Mouse (Mus musculus) midbrain, embryonic 11.5 days (tissue): ENCODE data around the gene Cemip. TPM values are rescaled to one million over a fixed set of nuclear protein-coding genes. Genes with fewer than 3 reads are reported as not detected.
A peak's percentile ranks its signal among the peaks of the same experiment; 100 is the strongest.

Experiments used
- ATAC-seq: fragments of 200-750 bp; cut with Nextera tagmentation; 2 replicates; pipeline ENCODE4 v1.8.0; 2017; ENCODE audit warnings: moderate TSS enrichment, moderate library complexity; ENCODE audit not compliant: low FRiP score
- DNase-seq: peaks from one replicate; pipeline ENCODE4 v3.0.0; 2015; ENCODE audit warnings: low spot score; ENCODE audit errors: missing footprints
- H3K27ac ChIP-seq: fragments of 300-500 bp; sonication (generic); 2 replicates; pipeline ENCODE4 v1.5.1; 2014; ENCODE audit warnings: low read depth, low read length
- H3K27me3 ChIP-seq: fragments of 300-500 bp; sonication (generic); 2 replicates; pipeline ENCODE4 v1.6.1; 2014; ENCODE audit warnings: mild to moderate bottlenecking, low read length, moderate library complexity, mixed read lengths; ENCODE audit not compliant: control insufficient read depth, insufficient read depth
- H3K36me3 ChIP-seq: fragments of 300-500 bp; sonication (generic); 2 replicates; pipeline ENCODE4 v1.6.1; 2014; ENCODE audit warnings: mild to moderate bottlenecking, low read length, moderate library complexity, mixed read lengths; ENCODE audit not compliant: control insufficient read depth, insufficient read depth
- H3K4me1 ChIP-seq: fragments of 300-500 bp; sonication (generic); 2 replicates; pipeline ENCODE4 v1.6.1; 2014; ENCODE audit warnings: low read length; ENCODE audit not compliant: control insufficient read depth, insufficient read depth
- H3K4me2 ChIP-seq: fragments of 300-500 bp; sonication (generic); 2 replicates; pipeline ENCODE4 v1.6.1; 2014; ENCODE audit warnings: mild to moderate bottlenecking, moderate library complexity
- H3K4me3 ChIP-seq: fragments of 300-500 bp; sonication (generic); 2 replicates; pipeline ENCODE4 v1.5.1; 2014; ENCODE audit warnings: low read depth, low read length
- H3K9ac ChIP-seq: fragments of 300-500 bp; sonication (generic); 2 replicates; pipeline ENCODE4 v1.6.1; 2014; ENCODE audit warnings: low read length
- H3K9me3 ChIP-seq: fragments of 300-500 bp; sonication (generic); 2 replicates; pipeline ENCODE4 v1.6.1; 2016; ENCODE audit warnings: low read length; ENCODE audit not compliant: control insufficient read depth
- WGBS: fragments of 180-500 bp; shearing (Covaris S2); extraction: QIAGEN DNeasy Blood & Tissue Kit; methylation state at CpG from one replicate; pipeline ENCODE4 v1.1.7; 2014; 5-methylcytosine and 5-hydroxymethylcytosine counted together
- polyA plus RNA-seq: library from polyadenylated mRNA; unstranded; fragments of >200 nt; fragmentation: Nextera tagmentation; extraction: Ambion mirVana; gene quantifications from 2 replicates; pipeline ENCODE4 v1.2.1, GENCODE M21; 2014

Cemip gene
- polyA plus RNA-seq, 1 experiment from 2014 or later = 0.63 TPM

DNA sequence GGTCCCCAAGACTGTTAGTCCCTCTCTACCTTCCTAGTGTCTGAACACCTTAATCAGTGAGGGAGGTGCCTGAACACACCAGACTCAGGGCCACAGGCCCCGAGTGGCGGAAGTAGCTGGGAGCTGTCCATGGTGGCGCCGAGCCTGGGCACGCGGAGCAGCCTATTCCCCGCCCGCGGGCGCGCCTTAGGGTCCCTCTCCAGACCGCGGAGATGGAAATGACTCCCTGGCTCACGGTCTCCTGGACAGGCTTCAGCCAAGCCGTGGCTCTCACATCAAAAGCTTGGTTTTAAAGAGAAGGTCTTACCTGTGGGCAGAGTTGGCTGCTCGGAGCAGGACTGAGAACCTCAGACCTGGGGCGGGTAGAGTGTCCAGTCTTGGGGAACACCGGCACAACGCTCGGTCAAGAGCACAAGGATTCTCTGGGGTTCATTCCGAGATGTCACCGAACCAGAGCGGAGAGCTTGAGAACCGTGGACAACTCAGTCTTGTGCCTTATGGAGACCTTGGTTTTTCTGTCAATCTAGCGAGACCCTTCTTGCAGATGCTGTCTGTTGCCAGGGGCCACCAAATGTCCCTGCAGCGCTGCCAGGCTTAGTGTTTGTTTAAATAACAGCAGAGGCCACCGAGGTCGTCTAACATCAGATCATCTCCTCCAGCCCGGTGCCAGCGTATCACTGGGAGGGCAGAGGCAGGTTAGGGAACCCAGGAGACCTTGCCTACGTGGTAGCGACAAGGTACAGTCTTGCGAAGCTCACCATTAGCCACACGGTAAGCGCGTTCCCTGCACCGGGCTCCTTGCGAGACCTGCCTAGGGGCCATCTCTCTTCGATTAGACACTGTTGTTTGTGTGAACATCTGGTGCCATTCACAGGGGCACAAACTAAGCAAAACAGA lies 1.0 kb downstream of the Cemip start:
- H3K27ac ChIP-seq = no peak overlapping the region
- H3K9me3 ChIP-seq = no peaks in the 10 kb centered on the region
- H3K27me3 ChIP-seq = peaks cover 17% of the 10 kb centered on the region
- peak overlapping the region; percentile 83 for H3K4me2 ChIP-seq
- DNase-seq = peak; percentile 94
- no peaks in the 10 kb centered on the region for H3K36me3 ChIP-seq
- no peak overlapping the region for H3K9ac ChIP-seq
- H3K4me1 ChIP-seq = peaks cover 8% of the 10 kb centered on the region
- no peak for ATAC-seq
- WGBS = 4% methylated on average over 39 of the region's 39 CpGs
- H3K4me3 ChIP-seq = peak overlapping the region; percentile 47; the same call in 1 of the 2 replicates

DNA sequence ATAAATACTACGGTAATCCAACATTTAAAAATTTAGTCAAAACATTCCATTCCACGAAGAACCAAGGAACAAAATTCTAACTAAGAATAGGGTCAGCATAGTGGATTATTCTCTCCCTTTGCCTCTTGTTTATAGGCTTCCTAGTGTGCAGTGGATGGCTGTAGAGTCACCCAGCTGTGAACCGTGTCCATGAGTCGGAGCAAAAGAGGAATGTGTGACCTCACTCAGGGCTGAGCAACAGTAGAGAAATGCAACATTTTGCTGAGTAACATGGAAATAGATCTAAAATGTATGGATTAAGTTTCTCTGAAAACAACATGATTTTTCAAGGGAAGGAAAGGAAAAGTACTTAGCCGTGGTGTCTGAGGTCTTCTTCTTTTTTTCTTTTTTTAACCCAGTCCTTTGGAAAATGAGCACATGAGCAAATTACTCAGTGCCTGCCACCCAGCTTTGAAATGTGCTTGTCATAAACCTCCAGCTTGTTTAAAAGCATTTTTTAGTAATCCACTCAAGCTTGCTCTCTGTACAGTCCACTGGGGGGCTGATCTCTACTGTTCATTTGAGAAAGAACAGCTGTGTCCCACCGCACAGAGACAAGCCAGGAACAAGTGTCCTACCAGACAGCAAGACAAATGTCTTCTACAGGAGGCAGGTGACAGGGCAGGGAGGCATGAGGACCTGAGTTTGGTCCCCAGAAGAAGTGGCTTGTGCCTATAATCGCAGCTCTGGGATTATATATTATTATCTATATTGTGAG lies 8.9 kb downstream of the Cemip start:
- H3K27me3 ChIP-seq = no peaks in the 10 kb centered on the region
- no peak overlapping the region for H3K9ac ChIP-seq
- H3K4me2 ChIP-seq = no peak overlapping the region
- DNase-seq (peak; percentile 56), ATAC-seq (no peak)
- H3K27ac ChIP-seq = no peak overlapping the region
- H3K36me3 ChIP-seq = no peaks in the 10 kb centered on the region
- no peak overlapping the region for H3K4me3 ChIP-seq
- WGBS = 74% methylated on average over 7 of the region's 7 CpGs
- H3K9me3 ChIP-seq = no peaks in the 10 kb centered on the region
- no peaks in the 10 kb centered on the region for H3K4me1 ChIP-seq

DNA sequence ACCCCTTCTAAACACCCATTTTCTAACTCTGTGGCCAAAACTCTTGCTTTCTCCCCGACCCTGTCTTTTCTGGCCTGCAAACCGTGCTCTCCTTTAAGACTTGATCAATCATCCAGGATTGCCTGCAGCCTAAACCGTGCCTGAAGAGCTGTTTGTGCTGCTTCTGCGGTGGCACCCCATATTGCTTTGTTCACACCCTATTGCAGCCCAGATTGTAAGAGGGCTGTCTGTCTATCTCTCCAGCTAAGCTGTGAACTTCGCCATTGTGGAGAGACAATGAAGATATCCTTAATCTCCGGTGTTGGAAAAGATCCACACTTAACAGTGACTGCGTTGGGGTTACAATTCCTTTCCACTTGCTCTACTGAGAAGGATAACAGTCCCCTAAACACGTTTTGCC lies 12.0 kb downstream of the Cemip start:
- ATAC-seq (no peak), DNase-seq (no peak)
- no peak overlapping the region for H3K27ac ChIP-seq
- no peaks in the 10 kb centered on the region for H3K9me3 ChIP-seq
- 65% methylated on average over 8 of the region's 8 CpGs for WGBS
- H3K27me3 ChIP-seq = no peaks in the 10 kb centered on the region
- no peaks in the 10 kb centered on the region for H3K4me1 ChIP-seq
- no peak overlapping the region for H3K4me2 ChIP-seq
- H3K4me3 ChIP-seq = no peak overlapping the region
- H3K36me3 ChIP-seq = no peaks in the 10 kb centered on the region
- no peak overlapping the region for H3K9ac ChIP-seq

DNA sequence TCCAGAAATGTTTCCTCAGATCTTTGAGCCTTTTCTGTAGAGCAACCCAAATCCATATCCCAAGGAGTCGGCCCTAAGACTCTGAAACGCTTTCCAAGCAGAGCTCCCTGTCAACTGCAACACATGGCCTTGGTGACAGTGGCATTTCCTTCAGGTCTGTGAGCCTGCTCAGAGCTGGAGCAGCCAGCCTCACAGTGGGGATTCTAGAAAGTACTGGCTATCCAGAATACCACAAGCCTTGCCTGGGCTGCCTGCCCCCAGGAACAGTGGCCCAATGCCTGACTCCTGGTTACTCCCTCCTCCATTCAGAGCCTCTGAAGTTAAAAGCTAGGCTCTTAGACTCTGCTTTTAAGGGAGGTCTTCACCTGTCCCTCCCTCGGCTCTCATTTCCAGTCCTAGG lies 12.4 kb downstream of the Cemip start:
- Histone ChIP-seq H3K36me3 (no peaks in the 10 kb centered on the region), H3K9ac (no peak overlapping the region), H3K4me3 (no peak overlapping the region), H3K27ac (no peak overlapping the region), H3K4me1 (no peaks in the 10 kb centered on the region), H3K27me3 (no peaks in the 10 kb centered on the region), H3K9me3 (no peaks in the 10 kb centered on the region), H3K4me2 (no peak overlapping the region)
- WGBS = 84% methylated on average over 3 of the region's 3 CpGs
- DNase-seq (no peak), ATAC-seq (no peak)

DNA sequence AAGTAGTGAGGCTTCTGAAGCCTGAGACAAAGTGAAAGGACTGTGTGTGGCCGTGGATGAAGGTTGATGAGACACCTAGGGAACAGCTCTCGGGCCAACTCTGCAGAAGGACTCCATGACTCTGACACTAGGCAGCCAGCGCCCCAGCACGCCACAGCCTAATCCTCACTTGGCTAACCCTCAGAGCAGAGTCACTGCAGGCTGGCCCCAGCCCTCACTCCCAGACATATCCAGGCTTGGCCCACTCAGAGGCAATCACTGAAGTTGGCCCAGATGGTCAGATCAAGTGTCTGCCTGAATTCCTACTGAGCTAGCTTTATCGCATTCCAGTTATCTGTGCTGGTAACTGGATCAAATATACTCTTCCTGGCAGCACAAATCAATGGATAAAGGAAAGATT lies 17.4 kb downstream of the Cemip start:
- WGBS = 77% methylated on average over 5 of the region's 5 CpGs
- no peaks in the 10 kb centered on the region for H3K4me1 ChIP-seq
- H3K36me3 ChIP-seq = no peaks in the 10 kb centered on the region
- no peak overlapping the region for H3K27ac ChIP-seq
- ATAC-seq (no peak), DNase-seq (no peak)
- H3K9ac ChIP-seq = no peak overlapping the region
- no peaks in the 10 kb centered on the region for H3K27me3 ChIP-seq
- no peak overlapping the region for H3K4me3 ChIP-seq
- H3K9me3 ChIP-seq = no peaks in the 10 kb centered on the region
- no peak overlapping the region for H3K4me2 ChIP-seq

DNA sequence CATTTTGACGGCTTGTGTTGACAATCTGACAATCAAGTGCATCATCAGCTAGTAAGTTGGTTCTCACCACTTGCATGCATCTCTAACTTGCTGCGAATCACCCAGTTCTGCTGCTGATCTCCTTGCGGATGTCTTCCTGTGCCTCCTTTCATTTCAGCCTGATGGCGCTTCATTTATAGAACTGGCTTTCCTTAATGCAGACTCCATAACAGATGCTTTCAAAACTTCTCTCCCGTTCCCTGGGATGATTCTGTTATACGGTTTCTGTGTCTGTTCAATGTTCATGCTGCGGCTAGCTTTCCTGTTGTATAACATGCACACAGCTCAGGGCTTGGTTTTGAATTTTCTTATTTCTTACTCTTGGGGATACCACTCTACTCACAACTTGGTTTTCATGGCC lies 26.5 kb downstream of the Cemip start:
- ATAC-seq (no peak), DNase-seq (no peak)

DNA sequence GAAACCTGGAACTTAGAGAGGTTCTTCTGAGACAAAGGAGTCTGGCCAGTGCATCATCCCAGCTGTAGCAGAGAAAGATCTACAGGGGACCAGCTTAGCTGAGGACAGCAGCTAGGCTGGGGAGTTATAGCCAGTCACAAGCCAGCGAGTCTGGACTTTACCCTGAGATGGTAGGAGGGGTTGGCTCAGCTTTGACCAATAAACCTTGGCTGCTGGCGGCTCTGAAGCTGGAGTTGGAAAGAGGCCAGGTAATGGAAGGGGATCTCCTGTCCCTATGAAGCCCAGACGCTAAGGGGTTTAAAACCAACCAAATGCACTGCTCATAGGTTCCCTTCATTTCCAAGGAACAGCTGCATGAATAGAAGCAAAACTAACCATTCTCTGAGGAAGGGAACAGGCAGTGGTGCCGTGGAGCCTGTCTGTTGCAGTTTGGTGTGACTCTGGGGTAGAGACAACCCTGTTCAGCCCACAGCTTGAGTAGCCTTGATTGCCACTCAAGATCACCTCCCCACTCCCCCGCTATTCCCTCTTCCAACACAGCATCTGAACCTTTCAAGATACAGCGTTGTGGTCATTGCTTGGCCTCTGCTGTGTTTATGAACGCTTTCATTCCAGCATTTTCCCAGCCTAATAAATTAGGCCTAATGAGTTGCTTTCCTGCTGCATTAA lies 30.2 kb downstream of the Cemip start:
- no peak overlapping the region for H3K9ac ChIP-seq
- H3K9me3 ChIP-seq = no peaks in the 10 kb centered on the region
- ATAC-seq (no peak), DNase-seq (no peak)
- H3K36me3 ChIP-seq = no peaks in the 10 kb centered on the region
- H3K4me2 ChIP-seq = no peak overlapping the region
- no peaks in the 10 kb centered on the region for H3K27me3 ChIP-seq
- H3K4me3 ChIP-seq = no peak overlapping the region
- no peaks in the 10 kb centered on the region for H3K4me1 ChIP-seq
- no peak overlapping the region for H3K27ac ChIP-seq
- 84% methylated on average over 7 of the region's 7 CpGs for WGBS

More for the DNA sequence above, 26.5 kb downstream of the Cemip start:
- Histone ChIP-seq H3K9ac (no peak overlapping the region), H3K4me2 (no peak overlapping the region), H3K4me1 (no peaks in the 10 kb centered on the region), H3K27ac (no peak overlapping the region), H3K27me3 (no peaks in the 10 kb centered on the region), H3K4me3 (no peak overlapping the region), H3K9me3 (no peaks in the 10 kb centered on the region), H3K36me3 (no peaks in the 10 kb centered on the region)
- 88% methylated on average over 7 of the region's 7 CpGs for WGBS

DNA sequence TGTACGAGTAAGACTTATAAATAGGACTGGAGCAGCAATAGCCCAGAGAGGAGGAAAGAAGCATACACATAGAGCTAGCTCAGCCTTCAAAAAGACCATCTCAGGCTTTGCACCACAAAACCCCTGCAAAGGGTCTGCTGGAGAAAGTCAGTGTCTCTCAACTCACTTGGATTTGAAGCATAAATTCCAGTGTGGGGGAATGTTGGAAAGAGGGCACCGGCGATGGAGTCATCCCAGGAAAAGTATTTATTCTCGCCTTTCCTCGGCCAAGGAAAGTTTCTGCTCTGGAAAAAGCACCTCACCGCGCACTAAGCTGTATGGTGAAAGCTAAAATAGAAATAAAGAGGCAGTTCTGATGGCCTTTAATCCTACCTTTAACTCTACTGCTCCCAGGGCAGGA lies 32.4 kb downstream of the Cemip start:
- Histone ChIP-seq H3K4me3 (no peak overlapping the region), H3K27me3 (no peaks in the 10 kb centered on the region), H3K4me1 (no peaks in the 10 kb centered on the region), H3K4me2 (no peak overlapping the region), H3K27ac (no peak overlapping the region), H3K9me3 (no peaks in the 10 kb centered on the region), H3K9ac (no peak overlapping the region), H3K36me3 (no peaks in the 10 kb centered on the region)
- ATAC-seq (no peak), DNase-seq (no peak)
- WGBS = 92% methylated on average over 7 of the region's 7 CpGs

DNA sequence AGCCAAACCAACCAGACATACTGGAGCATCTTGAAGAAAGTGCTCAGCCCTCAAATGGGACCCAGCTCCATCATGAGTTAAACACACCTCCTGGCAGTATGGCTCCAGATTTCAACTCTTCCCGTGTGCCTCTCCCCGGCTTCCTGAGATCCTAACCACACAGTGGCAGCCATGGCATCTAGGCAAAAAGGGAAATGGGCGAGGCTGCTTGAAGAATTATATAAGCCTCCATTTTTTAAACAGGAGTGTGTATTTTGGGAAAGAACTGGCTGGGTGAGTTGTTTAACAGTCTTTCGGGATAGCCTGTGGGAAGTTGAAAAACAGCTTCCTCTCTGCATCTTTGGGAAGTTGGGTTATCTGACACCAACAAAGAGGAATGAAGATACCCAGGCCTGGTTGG lies 34.9 kb downstream of the Cemip start:
- Histone ChIP-seq H3K4me2 (no peak overlapping the region), H3K4me3 (no peak overlapping the region), H3K4me1 (no peaks in the 10 kb centered on the region), H3K27me3 (no peaks in the 10 kb centered on the region), H3K36me3 (no peaks in the 10 kb centered on the region), H3K9me3 (no peaks in the 10 kb centered on the region), H3K9ac (no peak overlapping the region), H3K27ac (no peak overlapping the region)
- ATAC-seq = no peak
- WGBS = 87% methylated on average over 4 of the region's 4 CpGs
- DNase-seq = no peak
